Mouse (Mus musculus) megakaryocyte, embryonic 14.5 days (primary cell): Measurements from ENCODE around the gene Plgrkt. TPM values are rescaled to one million over a fixed set of nuclear protein-coding genes. Genes with fewer than 3 reads are reported as not detected.
A peak's percentile ranks its signal among the peaks of the same experiment; 100 is the strongest.

Experiments used
- H3K27me3 ChIP-seq: replicated peaks from 2 replicates; pipeline ENCODE3; 2012; ENCODE audit warnings: inconsistent platforms
- H3K36me3 ChIP-seq: replicated peaks from 2 replicates; pipeline ENCODE3; 2012; ENCODE audit warnings: low read length, inconsistent platforms, mixed read lengths
- H3K4me1 ChIP-seq: 2 replicates; pipeline ENCODE4 v1.6.1; 2012; ENCODE audit warnings: inconsistent platforms
- H3K4me3 ChIP-seq: replicated peaks from 2 replicates; pipeline ENCODE3; 2012; ENCODE audit warnings: moderate library complexity, mild to moderate bottlenecking, inconsistent platforms
- H3K9me3 ChIP-seq: 2 replicates; pipeline ENCODE4 v1.6.1; 2012; ENCODE audit warnings: inconsistent platforms
- FLI1 ChIP-seq: IDR thresholded peaks from 2 replicates; pipeline ENCODE4 v1.6.1; 2012; ENCODE audit warnings: low read length, inconsistent platforms, mixed read lengths
- GATA1 ChIP-seq: IDR thresholded peaks from 3 replicates; pipeline ENCODE4 v1.6.1; 2012; ENCODE audit warnings: mixed read lengths, low read length, inconsistent platforms, borderline replicate concordance
- polyA plus RNA-seq: library from polyadenylated mRNA; stranded (reverse); fragments of >175 nt; gene quantifications from 2 replicates; pipeline ENCODE4 v1.2.3, GENCODE M21; 2012; ENCODE audit warnings: low replicate concordance; ENCODE audit not compliant: insufficient read depth

The Plgrkt gene
- polyA plus RNA-seq, 1 experiment: 52.8 TPM

DNA sequence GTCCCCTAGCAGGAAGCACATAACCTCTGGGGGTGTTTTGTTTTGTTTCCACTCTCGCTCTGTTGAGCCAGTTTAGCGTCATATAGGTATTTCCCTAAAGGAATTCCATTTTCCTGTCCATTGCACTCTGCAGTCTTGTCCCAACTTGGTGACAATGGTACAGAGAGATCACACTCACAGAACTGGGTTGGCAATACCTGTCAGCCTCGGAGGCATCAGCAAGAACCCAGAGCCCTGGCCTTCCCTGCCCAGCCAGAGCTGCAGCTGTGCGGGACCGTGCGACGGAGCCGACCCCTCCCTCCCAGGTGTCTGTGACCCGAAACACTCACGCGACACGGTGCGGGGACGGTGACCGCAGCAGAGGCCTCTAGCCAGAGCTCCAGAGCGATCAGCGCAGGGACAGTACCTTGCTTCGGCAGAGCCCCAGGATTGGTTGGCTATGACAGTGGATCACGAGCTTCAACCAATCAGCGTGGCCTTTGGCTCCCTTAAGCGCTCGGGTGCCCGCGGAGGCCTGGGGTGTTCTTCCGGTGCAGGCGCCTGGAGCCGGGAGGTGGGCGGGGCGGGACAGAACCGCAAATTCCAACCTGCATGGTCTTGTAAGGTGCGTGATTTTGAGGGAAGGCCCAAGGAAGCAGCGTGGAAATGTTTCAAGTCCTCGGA lies 5.6 kb downstream of the Plgrkt start:
- H3K27me3 ChIP-seq: no peaks in the 10 kb centered on the region
- peaks cover 48% of the 10 kb centered on the region for H3K4me1 ChIP-seq
- H3K4me3 ChIP-seq: peak overlapping the region; percentile 93
- H3K9me3 ChIP-seq: no peaks in the 10 kb centered on the region
- peaks cover 62% of the 10 kb centered on the region for H3K36me3 ChIP-seq
- no peak for TF ChIP-seq FLI1
- no peak for TF ChIP-seq GATA1

DNA sequence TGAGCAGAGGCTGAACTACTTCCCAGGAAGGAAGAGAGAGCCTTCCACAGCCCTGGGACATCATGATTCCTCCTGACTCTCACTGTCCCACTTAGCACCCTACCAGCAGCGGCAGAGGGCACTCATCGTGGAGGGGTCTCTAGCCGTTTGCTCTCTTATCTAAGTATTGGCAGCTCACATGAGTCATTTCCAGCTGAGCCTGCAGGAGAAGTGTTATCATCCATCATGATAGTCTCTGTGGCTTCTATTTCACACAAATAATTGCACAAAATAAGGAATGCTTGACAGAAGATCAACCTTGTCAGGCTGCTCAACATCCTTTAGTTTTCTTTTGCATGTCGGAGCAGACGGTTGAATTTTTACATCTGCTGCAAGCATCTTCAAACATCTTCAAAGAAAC lies 6.9 kb downstream of the Plgrkt start:
- peak overlapping the region; percentile 42 for H3K4me3 ChIP-seq
- TF ChIP-seq FLI1 (no peak), GATA1 (no peak)
- peaks cover 47% of the 10 kb centered on the region for H3K4me1 ChIP-seq
- H3K27me3 ChIP-seq: no peaks in the 10 kb centered on the region
- peaks cover 69% of the 10 kb centered on the region for H3K36me3 ChIP-seq
- no peaks in the 10 kb centered on the region for H3K9me3 ChIP-seq

DNA sequence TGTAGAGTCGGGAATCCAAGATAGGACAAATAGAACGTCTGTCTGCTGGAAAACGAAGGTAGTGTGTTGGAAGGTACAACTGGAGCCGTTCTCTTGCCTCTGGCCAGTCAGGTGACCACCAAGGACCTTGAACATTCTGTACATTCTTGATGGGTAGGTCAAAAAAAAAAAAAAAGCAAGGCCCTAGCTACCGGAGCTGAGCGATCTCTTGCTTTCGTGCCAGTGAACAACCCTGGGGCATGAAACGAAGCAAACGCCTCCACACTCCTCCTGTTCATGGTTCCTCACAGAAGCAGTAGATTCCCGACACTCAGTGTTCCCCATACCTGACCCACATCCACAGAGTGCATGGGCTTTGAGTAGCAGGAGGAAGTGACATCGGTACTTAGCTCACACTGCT lies 10.9 kb downstream of the Plgrkt start:
- Histone ChIP-seq H3K9me3 (no peaks in the 10 kb centered on the region), H3K4me1 (peaks cover 25% of the 10 kb centered on the region), H3K27me3 (no peaks in the 10 kb centered on the region), H3K36me3 (peaks cover 71% of the 10 kb centered on the region), H3K4me3 (no peak overlapping the region)
- no peak for TF ChIP-seq FLI1

DNA sequence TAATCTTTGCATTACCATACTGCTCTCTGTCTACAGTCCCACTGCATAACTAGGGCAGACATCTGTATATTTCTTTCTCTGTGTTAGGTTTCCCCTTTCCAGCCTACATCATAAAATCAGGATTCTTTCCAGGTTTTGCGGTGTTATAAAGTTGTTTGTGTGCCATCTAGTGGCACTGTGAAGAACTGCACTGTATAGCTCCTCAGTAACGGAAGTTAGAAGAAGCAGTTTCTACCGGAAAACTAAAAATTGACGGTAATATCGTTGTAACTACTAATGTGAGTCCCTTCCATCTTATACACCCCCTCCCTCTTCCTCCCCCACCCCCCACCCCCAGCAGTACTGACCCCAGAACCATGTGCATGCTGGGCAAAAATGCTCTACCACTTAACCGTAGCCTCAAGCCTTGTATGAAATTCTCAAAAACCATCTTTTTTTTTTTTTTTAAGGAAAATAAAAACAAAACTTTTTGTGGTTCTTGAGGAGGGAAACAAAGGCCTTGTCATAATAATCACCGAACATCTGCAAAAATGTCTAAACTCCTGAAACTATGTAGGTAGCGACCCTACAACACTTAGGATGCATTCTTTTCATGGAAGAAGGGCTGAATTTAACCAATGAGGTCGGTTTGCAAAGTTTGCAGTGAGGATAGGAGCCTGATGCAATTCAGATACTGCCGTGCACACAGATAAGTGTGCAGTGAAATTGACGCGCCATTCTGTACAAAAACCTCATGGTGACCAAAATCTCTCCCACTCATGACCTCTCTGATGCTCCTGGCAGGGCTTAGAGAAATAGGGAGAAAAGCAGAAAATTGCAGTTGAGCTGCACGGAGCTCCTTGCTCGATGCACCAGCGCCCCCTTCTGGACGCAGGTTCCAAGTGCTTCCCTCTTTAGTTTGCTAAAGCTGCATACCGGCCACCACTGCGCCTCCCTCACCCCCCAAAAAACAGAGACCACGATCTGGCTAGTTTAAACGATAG lies 12.0 kb downstream of the Plgrkt start:
- H3K4me3 ChIP-seq: peak overlapping the region; percentile 89
- H3K27me3 ChIP-seq: no peaks in the 10 kb centered on the region
- H3K9me3 ChIP-seq: no peaks in the 10 kb centered on the region
- peaks cover 73% of the 10 kb centered on the region for H3K36me3 ChIP-seq
- TF ChIP-seq FLI1: no peak
- no peak for TF ChIP-seq GATA1
- peaks cover 14% of the 10 kb centered on the region for H3K4me1 ChIP-seq

DNA sequence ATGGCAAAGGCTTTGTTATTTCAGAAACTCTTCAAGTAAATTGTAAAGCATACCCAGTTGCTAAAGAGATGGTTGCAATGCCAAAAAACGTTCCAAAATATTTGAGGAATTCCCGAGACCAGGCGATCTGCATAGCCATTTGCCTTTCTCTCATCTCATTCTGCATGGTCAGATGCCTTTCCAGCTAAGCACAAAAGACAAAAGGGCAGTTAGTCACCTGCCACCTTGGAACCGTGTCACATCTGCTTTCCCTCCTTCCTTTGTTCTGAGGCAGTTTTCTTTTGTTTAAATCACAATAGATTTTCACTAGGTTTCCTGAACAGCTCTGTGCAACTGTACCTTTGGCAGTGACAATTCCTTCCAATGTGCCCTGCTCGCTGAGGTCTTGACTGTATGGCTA lies 16.2 kb downstream of the Plgrkt start:
- TF ChIP-seq GATA1 (no peak), FLI1 (no peak)
- H3K27me3 ChIP-seq: no peaks in the 10 kb centered on the region

DNA sequence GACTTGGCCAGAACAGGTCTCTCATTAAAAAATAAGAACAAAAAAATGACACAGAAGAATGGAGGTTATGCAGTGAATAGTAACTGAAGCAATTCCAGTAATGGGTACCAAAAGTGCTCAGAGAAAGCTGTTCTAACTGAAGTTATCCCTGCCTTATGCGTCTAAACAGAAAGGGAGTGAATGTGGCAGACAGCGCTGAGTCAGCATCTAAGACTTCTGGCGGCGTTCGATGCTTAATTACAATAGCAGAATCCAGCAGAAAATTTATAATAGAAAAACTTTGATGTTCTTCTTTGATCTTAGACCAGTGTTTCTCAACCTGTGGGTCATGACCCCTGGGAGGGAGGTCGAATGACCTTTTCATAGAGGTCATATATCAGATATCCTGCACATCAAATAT lies 21.6 kb downstream of the Plgrkt start:
- H3K27me3 ChIP-seq: no peaks in the 10 kb centered on the region
- H3K9me3 ChIP-seq: no peaks in the 10 kb centered on the region
- TF ChIP-seq GATA1: no peak
- TF ChIP-seq FLI1: no peak
- H3K36me3 ChIP-seq: peaks cover 18% of the 10 kb centered on the region
- no peak overlapping the region for H3K4me3 ChIP-seq
- peaks cover 4% of the 10 kb centered on the region; the same call in 1 of the 2 replicates for H3K4me1 ChIP-seq

More for the DNA sequence above, 16.2 kb downstream of the Plgrkt start:
- H3K4me3 ChIP-seq: no peak overlapping the region
- no peaks in the 10 kb centered on the region for H3K9me3 ChIP-seq
- peaks cover 8% of the 10 kb centered on the region; the same call in 1 of the 2 replicates for H3K4me1 ChIP-seq
- H3K36me3 ChIP-seq: peaks cover 48% of the 10 kb centered on the region

DNA sequence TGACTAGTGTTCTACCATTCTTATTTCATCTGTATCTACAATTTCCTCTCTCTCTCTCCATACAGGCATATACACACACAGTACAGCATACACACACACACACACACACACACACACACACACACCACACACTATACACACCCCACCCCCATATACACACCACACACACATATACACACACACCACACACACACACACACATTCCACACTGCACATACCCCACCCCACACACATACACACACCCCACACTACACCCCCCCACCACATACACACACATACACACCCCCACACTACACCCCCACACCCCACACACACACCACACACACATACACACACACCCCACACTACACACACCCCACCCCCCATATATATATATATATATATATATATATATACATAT lies 22.3 kb downstream of the Plgrkt start:
- H3K36me3 ChIP-seq: peaks cover 11% of the 10 kb centered on the region
- no peaks in the 10 kb centered on the region for H3K9me3 ChIP-seq
- TF ChIP-seq FLI1 (no peak), GATA1 (no peak)
- peaks cover 4% of the 10 kb centered on the region; the same call in 1 of the 2 replicates for H3K4me1 ChIP-seq
- H3K27me3 ChIP-seq: peaks cover 6% of the 10 kb centered on the region
- H3K4me3 ChIP-seq: no peak overlapping the region

DNA sequence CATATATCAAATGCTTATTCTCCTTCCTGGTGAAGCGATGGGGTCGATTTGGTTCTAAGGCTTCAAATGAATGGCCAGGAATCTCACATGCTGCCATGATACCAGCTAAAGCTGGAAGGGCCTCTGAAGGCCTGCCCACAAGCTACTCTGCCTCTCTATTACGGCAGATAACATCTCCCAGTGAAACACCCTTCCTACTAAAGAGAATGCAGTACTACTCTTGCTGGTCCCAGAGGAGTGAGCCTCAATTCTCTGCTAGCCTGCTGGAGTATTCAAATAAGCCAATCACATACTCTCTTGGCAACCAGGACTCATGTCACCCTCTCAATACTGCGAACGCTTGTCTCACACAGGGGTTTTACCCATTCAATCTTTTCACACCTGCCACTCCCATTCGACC lies 24.9 kb downstream of the Plgrkt start:
- Histone ChIP-seq H3K4me1 (peaks cover 4% of the 10 kb centered on the region; the same call in 1 of the 2 replicates), H3K36me3 (no peaks in the 10 kb centered on the region), H3K9me3 (no peaks in the 10 kb centered on the region), H3K4me3 (no peak overlapping the region), H3K27me3 (peaks cover 6% of the 10 kb centered on the region)
- TF ChIP-seq GATA1: no peak
- no peak for TF ChIP-seq FLI1

DNA sequence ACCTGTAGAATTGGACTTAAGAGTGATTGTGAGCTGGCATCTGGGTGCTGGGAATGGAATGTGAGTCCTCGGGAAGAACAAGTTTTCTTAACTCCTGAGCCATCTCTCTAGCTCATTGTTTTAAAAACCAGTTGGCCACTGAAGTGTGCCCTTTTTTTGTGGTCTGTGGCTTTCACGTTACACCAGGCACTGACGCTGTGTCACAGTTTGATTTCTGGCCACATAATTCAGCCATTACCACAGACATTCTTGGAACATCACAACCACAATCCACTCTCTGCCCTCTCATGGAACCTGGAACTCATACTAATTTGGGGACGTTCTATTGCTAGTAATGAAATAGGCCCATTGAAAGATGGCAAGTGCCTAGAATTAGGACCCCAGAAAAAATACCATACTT lies 26.2 kb downstream of the Plgrkt start:
- TF ChIP-seq FLI1: no peak
- no peak for TF ChIP-seq GATA1
- peaks cover 4% of the 10 kb centered on the region; the same call in 1 of the 2 replicates for H3K4me1 ChIP-seq
- H3K4me3 ChIP-seq: no peak overlapping the region
- H3K9me3 ChIP-seq: no peaks in the 10 kb centered on the region
- H3K27me3 ChIP-seq: peaks cover 6% of the 10 kb centered on the region
- H3K36me3 ChIP-seq: no peaks in the 10 kb centered on the region

DNA sequence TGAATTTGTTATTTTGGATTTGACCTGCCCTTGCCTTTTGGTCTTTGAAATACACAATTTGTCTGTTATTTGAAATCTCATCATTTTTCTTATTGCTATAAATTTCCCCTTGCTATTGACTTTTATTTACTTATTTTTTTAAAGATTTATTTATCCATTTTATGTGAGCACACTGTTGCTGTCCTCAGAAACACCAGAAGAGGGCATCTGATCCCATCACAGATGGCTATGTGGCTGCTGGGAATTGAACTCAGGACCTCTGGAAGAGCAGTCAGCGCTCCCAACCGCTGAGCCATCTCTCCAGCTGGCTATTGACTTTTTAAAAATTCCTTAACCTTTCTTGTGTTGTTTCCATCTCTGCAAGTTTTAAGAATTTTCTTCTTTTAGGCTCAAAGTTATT lies 30.6 kb downstream of the Plgrkt start:
- TF ChIP-seq FLI1: no peak
- Histone ChIP-seq H3K4me1 (peaks cover 13% of the 10 kb centered on the region), H3K4me3 (no peak overlapping the region), H3K27me3 (peaks cover 29% of the 10 kb centered on the region), H3K9me3 (no peaks in the 10 kb centered on the region), H3K36me3 (no peaks in the 10 kb centered on the region)
